Mouse (Mus musculus) cerebellum, adult 11-12 months (tissue): ENCODE results near the gene Exoc3l4.

Experiments used
- DNase-seq: peaks from one replicate; pipeline ENCODE4 v3.0.0; 2022

Exoc3l4 gene

GRCm38 (mm10) chr12:111436170-111436569 lies 19.4 kb downstream of the Exoc3l4 start:
- no peak for DNase-seq

GRCm38 (mm10) chr12:111436640-111437039 lies 19.8 kb downstream of the Exoc3l4 start:
- no peak for DNase-seq

GRCm38 (mm10) chr12:111437222-111437900 lies 20.5 kb downstream of the Exoc3l4 start:
- no peak for DNase-seq

- DNase-seq: no peak
Measured at GRCm38 (mm10) chr12:111438850-111439249, 22.0 kb downstream of the Exoc3l4 start.

GRCm38 (mm10) chr12:111440701-111441373 lies 24.0 kb downstream of the Exoc3l4 start:
- DNase-seq: no peak

GRCm38 (mm10) chr12:111441523-111441922 lies 24.7 kb downstream of the Exoc3l4 start:
- DNase-seq: no peak

- no peak for DNase-seq
Measured at GRCm38 (mm10) chr12:111442309-111443010, 25.6 kb downstream of the Exoc3l4 start, which contains the start of gene Tnfaip2. Gene Tnfaip2 (plus strand): TSS chr12:111442469.

GRCm38 (mm10) chr12:111443011-111443870 lies 26.4 kb downstream of the Exoc3l4 start:
- no peak for DNase-seq

GRCm38 (mm10) chr12:111443921-111444831 lies 27.4 kb downstream of the Exoc3l4 start:
- DNase-seq: no peak

GRCm38 (mm10) chr12:111445161-111445889 lies 28.5 kb downstream of the Exoc3l4 start:
- DNase-seq: no peak

- DNase-seq: no peak
Measured at GRCm38 (mm10) chr12:111445890-111446613, 29.2 kb downstream of the Exoc3l4 start.

GRCm38 (mm10) chr12:111446745-111447144 lies 29.9 kb downstream of the Exoc3l4 start:
- no peak for DNase-seq

GRCm38 (mm10) chr12:111447350-111447749 lies 30.5 kb downstream of the Exoc3l4 start:
- no peak for DNase-seq

GRCm38 (mm10) chr12:111447898-111448760 lies 31.3 kb downstream of the Exoc3l4 start:
- no peak for DNase-seq

- no peak for DNase-seq
Measured at GRCm38 (mm10) chr12:111448931-111449705, 32.3 kb downstream of the Exoc3l4 start.

- DNase-seq: no peak
Measured at GRCm38 (mm10) chr12:111450359-111450758, 33.5 kb downstream of the Exoc3l4 start.

GRCm38 (mm10) chr12:111451561-111451960 lies 34.7 kb downstream of the Exoc3l4 start:
- DNase-seq: no peak

- no peak for DNase-seq
Measured at GRCm38 (mm10) chr12:111454021-111454420, 37.2 kb downstream of the Exoc3l4 start.
